Mouse (Mus musculus) MEL-GATA-1-ER (cell line): Measurements from ENCODE around the gene Runx3.

Experiments
- DNase-seq: peaks from one replicate; pipeline ENCODE4 v3.0.0-alpha.2; 2012; ENCODE audit warnings: low read depth; ENCODE audit errors: extremely low read depth

Gene Runx3

DNA sequence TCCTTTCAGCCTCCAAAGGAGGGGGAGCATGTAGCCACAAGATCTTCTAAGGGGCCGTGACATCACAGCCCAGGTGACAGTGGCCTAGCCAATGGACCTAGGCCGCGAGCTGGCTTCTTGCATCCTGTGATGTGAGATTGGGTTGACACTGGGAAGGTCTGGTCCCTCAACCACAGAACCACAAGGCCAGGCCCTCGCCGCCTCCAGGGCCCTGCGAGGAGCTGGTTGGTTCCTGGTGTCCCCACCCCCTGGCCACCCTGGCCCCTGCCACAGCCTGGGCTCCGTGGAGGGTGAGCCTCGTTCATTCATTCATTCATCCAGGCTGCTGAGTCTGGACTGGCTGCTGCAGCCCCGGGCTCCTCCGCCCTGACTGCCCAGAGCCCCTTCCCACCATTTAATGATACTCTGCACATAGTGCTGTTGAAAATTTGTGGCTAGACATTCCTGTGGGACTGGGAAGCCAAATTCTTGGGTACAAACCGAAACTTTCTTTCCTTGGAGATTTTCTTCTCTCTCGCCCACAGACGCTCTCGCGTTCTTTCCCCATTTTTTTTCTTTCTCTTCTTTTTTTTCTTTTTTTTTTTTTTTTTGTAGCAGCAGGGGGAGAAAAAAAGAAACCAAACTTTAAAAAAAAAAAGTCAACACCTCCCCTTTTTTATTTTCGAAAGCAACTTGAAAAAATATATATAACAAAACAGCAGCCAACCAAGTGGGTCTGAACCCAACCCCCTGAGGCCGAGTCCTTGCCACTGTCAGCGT is at the start of gene Runx3:
Runx3 (plus strand) TSS at position 311 of the 759 bp plus-strand sequence.
- DNase-seq: peak; percentile 80

DNA sequence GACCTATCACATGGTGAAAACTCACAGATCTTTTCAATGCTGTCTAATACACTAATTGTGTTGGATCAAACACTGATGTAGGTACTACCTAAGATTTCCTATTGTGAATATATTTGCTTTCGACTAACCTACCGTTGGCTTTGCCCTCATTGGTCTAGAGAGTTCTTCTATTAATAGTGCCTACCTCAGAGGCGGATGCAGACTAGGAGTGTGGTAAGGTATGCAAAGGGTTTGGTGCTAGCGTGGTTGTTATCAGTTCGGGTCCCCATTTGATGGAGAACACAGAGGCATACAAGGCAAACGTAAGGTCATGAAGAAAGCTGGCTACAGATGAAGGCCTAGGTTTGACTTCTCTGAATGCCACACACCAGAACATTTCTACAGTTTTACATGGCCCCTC is 47.8 kb upstream of the Runx3 start:
- no peak for DNase-seq

DNA sequence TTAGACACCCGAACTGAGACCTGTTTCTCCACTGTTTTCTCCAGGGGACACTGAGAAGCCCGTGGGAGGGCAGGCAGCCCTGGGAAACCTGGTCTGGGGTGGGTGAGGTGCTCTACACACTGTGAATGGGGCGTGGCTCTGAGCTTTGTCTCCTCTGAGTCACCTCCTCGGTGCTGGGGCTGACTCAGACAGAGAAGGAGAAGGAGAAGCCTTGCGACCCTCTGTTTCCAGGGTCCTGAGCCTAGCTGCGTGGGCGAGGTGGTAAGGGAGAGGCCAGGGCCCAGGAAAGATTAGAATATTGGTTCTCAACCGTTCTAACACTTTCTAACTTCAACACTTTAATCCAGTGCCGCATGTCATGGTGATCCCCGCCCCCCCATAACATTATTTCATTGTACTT is 46.9 kb upstream of the Runx3 start:
- DNase-seq: no peak

DNA sequence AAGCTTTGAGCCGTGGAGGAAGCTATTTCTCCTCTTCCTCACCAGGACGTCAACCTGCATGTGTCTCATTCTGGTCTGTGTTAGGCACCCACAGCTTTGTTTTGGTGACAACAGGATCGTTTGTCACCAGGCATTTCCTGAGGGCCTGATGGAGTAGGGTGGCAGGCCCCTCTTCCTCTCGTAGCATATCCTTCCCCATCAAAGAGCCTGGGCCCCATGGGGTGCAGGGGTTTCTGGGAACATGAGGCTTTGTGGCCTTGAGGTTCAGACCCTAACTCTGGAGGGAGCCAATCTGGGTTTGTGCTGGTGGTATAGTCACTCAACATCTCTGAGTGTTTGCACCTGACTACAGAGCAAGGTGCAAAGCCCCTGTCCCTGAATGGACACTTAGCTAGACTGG is 45.8 kb upstream of the Runx3 start:
- DNase-seq: no peak

DNA sequence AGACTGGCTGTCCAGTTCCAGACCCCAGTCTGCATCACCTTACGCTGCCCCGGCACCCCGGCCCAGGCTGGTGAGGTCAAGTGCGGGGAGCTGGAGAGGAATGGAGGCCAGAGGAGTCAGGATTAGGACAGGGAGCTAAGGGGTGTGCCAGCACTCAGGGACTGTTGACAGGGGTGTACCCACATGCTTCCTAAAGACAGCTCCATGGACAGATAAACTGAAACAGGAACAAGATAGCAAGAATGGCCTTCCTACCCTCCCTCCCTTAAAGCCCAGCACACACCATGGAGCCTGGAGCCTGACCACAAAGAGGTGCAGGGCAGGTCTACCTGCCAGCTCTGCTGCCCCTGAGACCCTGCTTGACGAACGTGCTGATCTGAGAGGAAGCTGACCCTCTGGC is 45.1 kb upstream of the Runx3 start:
- peak; percentile 39 for DNase-seq

DNA sequence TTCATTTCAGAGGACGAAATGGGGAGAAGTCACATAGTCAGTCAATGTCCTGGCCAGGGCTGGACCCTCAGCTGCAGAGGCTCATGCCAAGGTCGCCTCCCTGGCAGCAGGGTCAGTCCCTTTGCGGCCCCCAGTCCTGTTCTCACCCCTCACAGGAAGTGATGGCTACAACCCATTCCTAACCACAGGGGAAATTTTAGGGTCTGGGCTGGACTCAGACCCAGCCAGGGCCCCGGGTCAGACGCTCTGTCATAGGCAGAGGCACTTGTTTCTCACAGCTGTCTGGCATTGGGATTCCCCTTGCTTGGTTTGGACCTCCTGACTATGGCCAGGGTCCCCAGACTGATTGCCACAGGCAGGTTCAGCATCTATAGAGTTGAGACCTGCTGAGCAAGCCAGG is 43.8 kb upstream of the Runx3 start:
- DNase-seq: no peak

DNA sequence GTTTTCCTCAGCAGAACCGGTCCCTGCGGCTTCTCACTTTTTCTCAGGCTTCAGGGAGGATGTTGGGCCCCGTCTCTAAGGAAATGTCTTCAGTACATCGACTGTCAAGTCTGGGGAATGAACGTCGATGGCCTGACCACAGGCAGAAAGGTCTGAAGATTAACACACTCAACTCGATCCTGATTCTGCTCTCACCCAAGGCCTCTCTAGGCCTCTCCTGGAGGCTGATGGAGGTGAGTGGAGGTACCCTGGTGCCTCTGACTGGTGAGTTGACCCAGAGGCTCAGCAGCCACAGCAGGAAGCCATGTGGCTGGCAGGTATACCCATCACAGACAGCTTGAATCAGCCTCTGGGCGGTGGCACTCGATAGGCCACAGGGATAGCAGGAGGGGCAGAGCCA is 43.3 kb upstream of the Runx3 start:
- DNase-seq: no peak

DNA sequence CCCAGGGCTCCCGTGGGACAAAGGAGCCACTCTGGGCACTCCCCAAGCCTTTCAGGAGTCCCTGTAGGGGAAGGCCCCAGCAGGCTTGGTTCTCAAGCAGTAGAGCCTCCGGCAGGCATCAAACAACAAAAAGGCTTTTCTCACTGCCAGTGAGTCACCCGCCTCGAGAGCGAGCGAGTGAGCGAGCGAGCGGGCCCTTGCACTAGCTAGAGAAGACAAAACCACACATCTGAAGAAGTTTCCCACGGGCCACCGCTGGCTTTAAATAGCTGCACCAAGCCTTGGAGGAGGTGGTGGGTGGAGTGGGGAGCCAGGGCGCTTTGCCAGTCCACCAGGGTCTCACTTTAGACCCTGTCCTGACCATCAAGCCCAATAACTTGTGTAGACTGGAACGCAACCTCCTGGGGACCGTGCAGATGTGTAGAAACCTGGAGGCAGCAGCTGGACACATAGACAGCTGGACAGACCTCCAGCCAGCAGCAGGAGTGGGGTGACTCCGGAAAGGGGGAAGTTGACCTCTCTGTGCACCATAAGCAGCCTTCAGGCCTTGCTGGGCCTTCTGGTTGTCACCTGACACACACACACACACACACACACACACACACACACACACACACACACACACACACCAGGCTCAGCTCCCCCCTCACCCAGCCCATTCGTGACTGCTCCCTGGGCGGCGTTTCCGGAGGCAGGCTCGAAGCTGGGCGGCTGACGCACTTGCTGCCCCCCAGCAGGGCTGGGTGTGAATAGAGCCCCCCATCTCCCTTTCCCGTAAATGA is 40.4 kb upstream of the Runx3 start:
- no peak for DNase-seq

DNA sequence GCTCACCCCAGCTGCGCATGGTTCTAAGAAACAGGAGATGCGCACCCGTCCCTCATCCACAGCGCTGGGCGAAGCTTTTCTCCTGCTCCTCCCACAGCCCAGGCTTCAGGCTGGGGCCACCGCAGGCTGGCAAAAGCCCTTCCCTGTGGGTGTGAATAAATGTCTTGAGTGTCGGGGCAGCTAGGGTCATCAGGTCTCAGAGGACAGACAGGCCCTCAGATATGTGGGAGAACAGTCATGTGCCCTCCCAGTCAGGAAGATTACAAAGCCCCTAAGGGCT is 39.9 kb upstream of the Runx3 start:
- DNase-seq: no peak

DNA sequence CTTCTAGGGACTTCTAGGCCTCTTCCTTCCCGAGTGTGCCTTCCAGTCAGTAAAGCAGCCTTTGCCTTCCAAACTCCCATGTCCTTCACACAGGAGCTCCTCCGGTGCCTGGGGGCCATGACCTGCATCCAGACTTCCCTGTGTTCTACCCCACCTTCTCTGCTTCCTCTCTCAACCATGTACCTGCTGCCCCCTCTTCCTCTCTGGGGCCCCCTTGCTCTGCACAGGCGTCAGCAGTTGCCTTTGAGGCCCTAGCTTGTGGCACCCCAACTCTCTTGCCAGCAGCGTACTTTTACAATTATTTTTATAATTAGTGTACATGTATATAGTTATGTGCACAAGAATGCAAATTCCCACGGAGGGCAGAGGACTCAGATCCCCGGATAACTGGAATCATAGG is 37.4 kb upstream of the Runx3 start:
- no peak for DNase-seq

DNA sequence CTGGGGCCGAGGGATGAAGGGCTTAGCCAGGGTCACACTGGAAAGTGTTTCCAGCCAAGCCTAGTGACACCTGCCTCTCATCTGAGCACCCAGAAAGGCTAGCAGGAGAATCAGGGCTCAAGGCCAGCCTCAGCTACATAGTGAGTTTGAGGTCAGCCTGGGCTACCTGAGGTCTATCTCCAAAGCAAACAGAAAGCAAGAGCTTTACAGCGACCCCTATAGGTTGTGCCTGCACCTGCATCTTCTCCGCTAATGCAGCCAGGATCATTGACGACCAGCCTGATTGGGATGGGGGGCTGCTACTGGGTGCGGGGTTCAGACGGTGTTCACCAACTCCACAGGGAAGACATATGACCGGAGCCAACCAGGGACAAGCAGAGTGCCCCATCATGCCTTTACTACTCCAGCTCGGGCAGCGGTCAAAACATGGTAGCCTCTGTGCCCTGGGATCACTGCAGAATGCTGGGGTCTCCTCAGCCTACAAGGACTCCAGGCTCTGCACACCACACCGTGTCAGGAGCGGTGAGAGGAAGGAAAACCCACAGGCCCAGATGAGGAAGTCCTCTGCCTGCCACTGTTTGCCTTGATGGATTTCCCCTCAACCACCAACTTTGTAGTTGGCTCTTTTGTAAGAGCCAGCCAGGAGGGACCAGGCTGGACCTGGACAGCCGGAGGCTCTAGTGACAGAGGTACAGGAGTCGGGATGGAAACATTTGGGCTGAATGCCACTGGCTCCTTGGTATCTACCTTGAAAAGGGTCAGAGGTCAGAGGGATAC is 35.2 kb upstream of the Runx3 start:
- no peak for DNase-seq

DNA sequence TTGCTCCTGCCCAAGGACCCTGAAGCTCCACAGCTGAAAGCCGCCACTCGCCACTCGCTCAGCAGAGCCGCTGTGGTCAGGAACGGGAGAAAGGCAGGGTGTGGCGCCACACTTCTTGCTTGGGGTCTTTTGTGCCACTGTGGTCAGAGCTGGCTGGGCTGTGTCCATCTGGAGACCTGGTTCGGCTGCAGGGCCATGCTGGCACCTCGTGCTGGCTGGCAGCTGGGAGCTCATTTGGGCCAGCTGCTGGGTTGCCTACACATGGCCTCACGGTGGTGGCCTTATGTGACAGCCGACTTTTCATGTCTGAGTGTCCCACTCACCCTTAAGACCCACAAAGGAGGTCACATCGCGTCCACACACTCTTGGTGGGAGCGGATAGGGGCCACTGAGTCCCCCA is 29.8 kb upstream of the Runx3 start:
- DNase-seq: no peak

DNA sequence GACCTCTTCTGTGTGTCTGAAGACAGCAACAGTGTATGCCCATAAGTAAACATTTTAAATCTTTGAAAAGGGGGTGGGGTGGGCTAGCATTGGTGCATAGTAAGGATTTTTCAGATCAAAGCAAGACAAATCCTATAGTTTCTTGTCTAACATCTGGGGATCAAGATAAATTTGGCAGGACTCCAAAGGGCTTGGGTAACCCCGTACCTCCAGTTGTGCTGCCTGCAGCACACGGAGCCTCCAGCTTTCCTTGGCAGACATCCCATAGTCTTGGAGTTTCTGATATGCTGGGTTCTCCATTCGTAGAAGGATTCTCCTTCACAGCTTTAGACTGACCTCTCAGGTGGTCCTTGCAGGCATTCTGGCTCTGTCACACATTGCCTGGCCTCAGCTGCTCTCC is 27.6 kb upstream of the Runx3 start:
- DNase-seq: no peak

DNA sequence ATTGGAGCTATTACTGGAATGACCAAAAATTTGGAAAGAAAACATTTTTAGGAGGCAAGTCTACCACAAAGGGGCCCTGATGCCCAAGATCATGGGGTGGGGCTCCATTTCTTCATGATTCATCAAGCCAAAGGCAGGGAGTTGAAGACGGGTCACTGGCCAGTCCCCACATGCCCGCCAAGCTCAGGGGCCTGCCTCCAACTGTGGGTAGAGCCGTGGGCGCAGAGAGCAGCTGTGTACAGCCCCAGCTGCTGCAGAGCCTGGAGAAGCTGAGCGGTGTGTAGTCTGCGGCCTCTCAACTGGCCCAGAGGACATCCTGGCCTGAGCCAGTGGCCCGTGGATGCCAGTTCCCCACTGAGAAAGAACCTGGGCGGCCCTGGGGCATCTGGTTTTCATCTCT is 24.8 kb upstream of the Runx3 start:
- no peak for DNase-seq

DNA sequence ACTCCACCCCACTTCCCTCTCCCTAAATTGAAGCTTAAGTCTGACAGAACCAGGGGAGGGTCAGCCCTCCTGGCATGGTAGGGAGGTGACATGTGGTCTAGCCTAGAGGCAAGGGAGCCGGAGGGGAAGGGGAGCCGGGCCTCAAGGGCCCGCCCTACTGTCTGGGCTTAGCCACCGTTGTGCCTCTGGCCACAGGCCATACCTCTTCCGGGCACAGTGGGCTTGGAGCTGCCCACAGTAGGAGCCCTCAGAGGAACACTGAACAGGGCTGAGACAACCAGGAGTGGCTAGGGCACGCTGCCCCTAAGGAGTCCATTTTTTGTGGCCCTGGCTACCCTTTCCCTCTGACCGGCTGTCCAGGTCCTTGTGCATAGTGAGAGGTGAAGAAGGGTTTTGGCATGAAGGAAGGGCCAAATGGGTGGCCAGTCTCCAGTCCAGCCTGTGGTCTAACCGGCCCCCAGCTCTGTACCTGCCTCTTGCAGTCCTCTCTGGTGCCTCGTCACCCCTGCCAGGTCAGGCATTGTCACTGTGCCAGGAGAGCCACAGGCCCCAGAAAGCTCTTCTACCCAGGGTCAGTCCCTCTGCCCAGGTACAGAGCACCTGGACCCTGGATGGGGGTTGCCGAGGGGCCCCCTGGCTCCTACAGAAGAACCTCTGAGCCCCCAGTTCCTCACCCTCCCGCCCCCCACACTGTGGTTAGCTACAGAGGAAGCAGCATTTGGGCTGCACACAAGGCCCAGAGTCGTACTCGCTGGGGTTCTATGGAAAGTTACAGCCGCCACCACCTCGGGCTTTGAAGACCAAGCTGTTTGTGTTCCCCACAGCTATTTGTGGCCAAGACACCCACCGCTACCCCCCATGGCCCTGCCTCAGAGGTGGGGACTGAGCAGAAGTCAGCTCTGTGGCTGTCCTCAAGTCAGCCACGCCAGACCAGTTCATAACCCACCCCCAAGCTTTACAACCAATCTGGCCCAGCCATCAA is 22.3 kb upstream of the Runx3 start:
- no peak for DNase-seq

DNA sequence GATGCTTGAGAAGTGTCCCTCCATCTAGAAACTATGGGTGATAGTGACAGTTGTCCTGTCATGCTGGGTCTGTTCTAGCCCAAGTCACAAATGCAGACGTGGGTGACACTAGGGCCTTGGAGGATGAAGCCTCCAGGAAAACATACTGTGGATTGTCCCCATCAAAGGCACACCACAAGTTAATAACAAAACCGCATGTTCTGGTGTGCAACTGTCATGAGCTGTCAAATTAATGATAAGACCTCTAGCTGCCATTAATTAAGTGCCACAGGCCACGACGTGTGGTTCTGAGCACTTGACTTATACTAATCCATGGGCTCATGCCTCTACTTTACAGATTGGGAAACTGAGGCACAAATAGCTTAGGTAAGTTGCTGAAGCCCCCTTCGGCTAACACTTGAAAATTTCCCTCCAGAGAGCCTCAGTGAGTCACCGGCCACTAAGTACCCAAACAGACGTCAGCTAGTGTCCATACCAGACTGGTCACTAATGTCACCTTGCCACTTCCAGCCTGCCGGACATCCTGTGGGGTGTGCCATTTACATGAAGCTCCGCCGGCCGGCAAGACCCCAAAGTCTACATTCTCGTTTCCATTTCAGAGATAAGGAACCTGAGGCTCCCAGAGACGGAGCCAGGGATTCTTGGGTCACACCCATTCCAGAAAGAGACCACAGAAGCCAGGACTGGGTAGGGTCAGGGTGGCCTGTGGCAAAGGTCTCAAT is 18.3 kb upstream of the Runx3 start:
- no peak for DNase-seq

DNA sequence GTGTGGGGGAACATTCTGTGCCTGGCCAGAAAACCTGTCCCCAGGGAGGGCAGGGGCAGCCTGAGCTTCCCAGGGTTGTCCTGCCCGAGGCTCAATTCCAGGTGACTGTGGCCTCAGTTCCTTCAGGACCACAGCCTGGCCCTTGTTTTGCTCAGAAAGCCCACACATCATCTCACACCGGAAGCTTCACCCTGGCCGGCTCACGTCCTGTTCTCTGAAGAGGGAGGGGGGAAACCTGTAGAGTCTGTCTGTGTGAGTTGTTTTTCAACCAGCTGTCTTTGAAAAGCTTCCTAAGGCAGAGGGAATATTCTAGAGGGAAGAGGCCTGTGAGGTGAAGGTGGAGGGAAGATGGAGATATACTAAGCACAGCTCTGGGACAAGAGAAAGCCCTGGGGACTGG is 17.7 kb upstream of the Runx3 start:
- no peak for DNase-seq

DNA sequence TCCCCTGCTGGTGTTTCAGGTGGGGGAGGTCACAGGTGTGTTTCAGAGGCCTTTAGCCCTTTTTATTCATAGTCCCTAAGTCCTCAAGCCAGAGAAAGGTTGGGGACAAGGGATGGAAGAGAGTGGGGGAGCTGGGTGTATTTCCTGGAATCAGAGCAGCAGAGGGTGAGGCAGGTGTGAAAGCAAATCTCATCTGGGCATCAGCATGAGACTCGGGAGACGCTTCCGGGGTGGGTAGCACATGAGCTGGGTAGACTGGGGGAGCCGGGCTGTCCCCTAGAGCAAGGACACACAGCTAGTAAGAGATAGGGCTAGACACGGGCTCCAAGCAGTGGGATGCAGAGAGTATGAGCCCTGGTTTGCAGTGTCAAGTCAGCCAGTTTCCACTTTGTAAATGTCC is 16.7 kb upstream of the Runx3 start:
- no peak for DNase-seq

DNA sequence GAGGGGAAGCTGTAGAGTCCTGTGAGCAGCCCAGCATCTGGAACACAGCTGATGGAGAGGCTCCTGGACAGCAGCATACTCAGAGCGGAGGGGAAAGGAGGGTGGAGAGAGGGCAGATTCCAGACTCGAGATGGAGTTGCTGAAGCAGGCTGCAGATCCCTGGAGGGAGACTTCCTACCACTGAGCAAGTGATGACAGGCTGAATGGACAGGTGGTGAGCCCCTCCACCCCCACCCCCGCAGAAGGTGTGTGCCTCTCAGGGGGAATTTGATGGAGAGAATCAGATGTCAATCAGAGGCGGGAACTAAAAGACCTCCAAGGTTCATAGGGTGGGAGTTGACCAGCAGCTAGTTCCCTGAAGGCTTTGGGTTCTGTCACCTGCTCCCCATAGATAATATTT is 13.5 kb upstream of the Runx3 start:
- no peak for DNase-seq

DNA sequence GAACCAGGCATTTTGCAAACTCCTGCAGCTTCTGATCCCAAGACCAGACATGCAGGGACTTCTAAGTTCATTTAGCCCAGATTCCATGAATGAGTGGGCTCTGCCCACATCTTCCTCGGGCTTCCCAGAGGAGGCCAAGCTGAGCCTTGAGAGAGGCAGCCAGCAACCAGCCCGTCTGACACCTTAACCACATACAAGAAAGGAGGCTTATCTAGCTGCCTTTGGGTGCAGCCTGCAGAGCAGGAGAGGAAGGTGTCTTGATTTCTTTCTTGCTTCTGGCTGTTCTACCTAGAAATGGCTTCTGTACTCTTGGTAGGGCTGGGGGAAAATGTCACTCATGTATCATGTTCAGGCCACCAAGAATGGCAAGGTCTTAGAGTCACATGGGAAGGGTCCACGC is 11.8 kb upstream of the Runx3 start:
- DNase-seq: no peak

DNA sequence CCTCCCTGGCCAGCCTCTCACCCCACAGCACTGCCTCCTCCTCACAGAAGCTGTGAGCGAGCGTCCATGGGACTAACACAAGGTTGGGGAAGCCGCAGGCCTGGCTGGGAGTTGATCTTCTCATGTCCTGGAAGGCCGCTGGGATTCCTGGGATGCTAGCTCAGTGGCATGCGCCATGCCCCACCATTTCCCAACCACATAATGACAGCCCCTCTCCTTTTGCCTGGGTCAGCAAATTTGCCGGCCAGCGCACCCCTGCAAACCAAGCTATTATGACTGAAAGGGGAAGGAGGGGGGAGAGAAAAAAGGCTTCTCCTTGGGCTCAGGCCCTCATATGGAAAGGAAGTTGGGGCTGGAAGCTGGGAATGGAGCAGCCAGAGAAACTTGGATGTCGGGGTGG is 6.8 kb upstream of the Runx3 start:
- DNase-seq: no peak
